Mouse (Mus musculus): Measurements from ENCODE around the gene Spc25. TPM values are rescaled to one million over a fixed set of nuclear protein-coding genes. Genes with fewer than 3 reads are reported as not detected.

Spc25 gene
- polyA plus RNA-seq, 1 experiment from 2014 or later, result 173 TPM

DNA sequence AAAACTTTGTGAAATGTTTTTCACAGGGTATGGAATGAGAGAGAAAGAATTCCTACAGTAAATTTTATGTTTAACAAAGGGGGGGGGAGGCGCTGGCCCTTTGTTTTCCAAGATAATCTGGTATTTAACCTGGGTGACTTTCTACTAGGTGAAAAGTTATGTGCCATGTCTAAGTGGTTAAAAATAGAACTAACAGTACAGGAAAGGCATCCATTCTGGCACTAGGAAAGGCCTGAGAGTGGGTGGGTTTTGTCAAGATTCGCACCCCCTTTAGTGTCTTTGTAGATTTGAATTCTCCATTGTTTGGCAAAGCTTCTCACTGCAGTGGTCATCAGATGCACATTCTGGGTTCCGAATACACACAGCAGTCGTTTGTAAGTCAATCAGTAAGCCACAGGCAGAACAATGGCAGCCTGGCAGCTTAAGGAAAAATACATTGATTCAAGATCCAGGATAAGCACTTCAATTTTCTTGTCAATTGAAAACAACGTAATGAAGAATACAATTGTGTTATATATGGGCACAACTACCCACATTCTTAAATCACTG, 15.9 kb upstream of the Spc25 start:
- no peaks in the 10 kb centered on the region for H3K27me3 ChIP-seq
- H3K4me3 ChIP-seq, result no peak overlapping the region
- no peak for ATAC-seq (ENCODE audit: insufficient number of reproducible peaks, insufficient read depth, low FRiP score, low TSS enrichment, low read depth)
- H3K9ac ChIP-seq, result no peak overlapping the region
- no peaks in the 10 kb centered on the region for H3K4me1 ChIP-seq
- H3K9me3 ChIP-seq, result no peaks in the 10 kb centered on the region
- no peak overlapping the region for H3K4me2 ChIP-seq
- 48% methylated on average over 5 of the region's 5 CpGs for WGBS
- H3K36me3 ChIP-seq, result no peaks in the 10 kb centered on the region
- no peak overlapping the region for H3K27ac ChIP-seq

DNA sequence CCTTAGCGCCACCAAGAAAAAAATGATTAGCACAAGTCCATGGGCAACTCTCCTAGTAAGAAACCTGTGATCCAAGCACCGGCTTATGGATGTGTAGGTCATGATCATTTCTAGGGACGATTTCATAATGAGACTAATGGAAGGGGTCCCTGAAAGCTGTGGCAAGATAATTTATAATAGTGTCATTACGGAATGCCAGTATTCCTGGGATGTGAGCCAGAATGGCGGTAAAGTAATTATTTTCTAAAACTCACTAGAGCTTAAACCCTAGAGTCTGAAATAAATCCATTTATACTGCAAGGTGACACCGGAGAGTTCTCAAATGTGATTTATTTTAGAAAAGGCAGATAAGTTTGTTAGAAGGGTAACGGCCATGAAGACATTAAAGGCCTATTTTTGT, 9.2 kb upstream of the Spc25 start:
- H3K27ac ChIP-seq, result no peak overlapping the region; the same call in 1 of the 2 replicates
- 71% methylated on average over 7 of the region's 7 CpGs for WGBS
- ATAC-seq (ENCODE audit: insufficient number of reproducible peaks, insufficient read depth, low FRiP score, low TSS enrichment, low read depth), result no peak

DNA sequence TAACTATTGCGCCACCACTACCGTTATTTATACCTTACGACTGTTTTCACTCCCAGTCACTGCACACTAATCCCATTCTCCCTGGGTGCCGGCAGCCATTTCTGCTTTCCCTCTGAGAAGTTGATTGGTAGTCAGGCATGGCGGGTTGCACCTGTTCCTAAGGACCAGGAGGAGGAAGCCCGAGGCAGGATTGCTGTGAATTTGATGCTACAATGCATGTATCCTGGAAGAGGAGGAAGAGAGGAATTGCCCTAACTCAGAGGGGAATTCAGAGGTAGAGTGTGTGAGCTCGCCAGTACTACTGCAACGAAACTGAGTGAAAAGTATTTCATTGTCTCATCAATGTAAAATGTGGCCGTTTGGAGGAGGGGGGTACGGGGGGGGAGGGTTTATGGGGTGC, 6.7 kb upstream of the Spc25 start:
- H3K4me1 ChIP-seq, result no peaks in the 10 kb centered on the region
- H3K27ac ChIP-seq, result no peak overlapping the region
- H3K4me2 ChIP-seq, result no peak overlapping the region
- no peaks in the 10 kb centered on the region for H3K9me3 ChIP-seq
- WGBS, result 68% methylated on average over 10 of the region's 10 CpGs
- H3K4me3 ChIP-seq, result no peak overlapping the region
- H3K36me3 ChIP-seq, result no peaks in the 10 kb centered on the region
- H3K27me3 ChIP-seq, result no peaks in the 10 kb centered on the region
- no peak overlapping the region for H3K9ac ChIP-seq
- ATAC-seq (ENCODE audit: insufficient number of reproducible peaks, insufficient read depth, low FRiP score, low TSS enrichment, low read depth), result no peak

More for the DNA sequence above, 9.2 kb upstream of the Spc25 start:
- H3K9ac ChIP-seq, result no peak overlapping the region
- H3K4me3 ChIP-seq, result no peak overlapping the region
- H3K27me3 ChIP-seq, result no peaks in the 10 kb centered on the region
- H3K36me3 ChIP-seq, result no peaks in the 10 kb centered on the region
- no peaks in the 10 kb centered on the region for H3K9me3 ChIP-seq
- H3K4me1 ChIP-seq, result no peaks in the 10 kb centered on the region
- H3K4me2 ChIP-seq, result no peak overlapping the region

DNA sequence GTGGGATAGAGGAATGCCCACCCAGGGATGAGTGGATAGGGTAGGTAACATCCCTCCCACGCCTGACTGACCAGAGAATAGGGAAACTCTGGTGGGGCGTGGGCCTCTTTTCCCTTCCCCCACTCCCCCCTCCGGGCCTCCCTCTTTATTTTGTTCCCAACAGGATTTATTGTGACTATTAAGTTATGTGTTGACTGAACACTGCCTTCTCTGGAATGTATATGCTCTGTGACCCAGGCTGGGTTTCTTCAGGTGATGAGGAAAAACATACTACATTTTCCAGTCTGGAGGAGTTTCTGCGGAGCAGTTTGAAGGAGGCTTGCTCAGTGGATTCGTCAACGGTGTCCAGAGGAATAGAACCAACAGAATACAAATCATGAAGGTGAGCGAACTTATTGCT, 4.8 kb upstream of the Spc25 start, which contains the start of gene G6pc2:
Gene G6pc2 (plus strand): TSS at position 301 of the 400 bp plus-strand sequence.
- Histone ChIP-seq H3K36me3 (no peaks in the 10 kb centered on the region), H3K9me3 (no peaks in the 10 kb centered on the region), H3K4me3 (no peak within 1 kb of the TSS), H3K27me3 (no peaks in the 10 kb centered on the region), H3K27ac (no peak within 1 kb of the TSS), H3K9ac (no peak within 1 kb of the TSS), H3K4me2 (no peak within 1 kb of the TSS), H3K4me1 (no peaks in the 10 kb centered on the region)
- ATAC-seq (ENCODE audit: insufficient number of reproducible peaks, insufficient read depth, low FRiP score, low TSS enrichment, low read depth), result no peak
- 79% methylated on average over 7 of the region's 7 CpGs for WGBS

DNA sequence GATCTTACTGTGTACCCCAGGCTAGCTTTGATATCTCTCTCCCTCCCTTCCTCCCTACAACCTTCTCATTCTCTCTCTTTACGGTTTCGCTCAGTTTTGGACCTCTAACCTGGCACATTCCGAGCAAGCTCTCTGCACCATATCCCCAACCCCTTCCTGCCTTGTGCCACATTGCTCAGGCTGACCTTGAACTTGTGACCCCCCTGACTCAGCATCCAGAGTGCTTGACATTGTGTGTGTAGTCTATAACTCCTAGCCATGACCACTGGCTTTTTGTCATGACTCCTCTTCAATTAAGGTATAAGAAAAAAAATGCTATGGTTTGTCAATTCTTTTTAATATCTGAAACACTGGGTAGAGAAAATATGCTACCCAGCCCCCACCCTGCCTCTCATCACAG, 3.7 kb upstream of the Spc25 start:
- Histone ChIP-seq H3K27me3 (no peaks in the 10 kb centered on the region), H3K9me3 (no peaks in the 10 kb centered on the region), H3K9ac (no peak overlapping the region), H3K27ac (no peak overlapping the region), H3K36me3 (no peaks in the 10 kb centered on the region), H3K4me3 (no peak overlapping the region), H3K4me1 (peaks cover 8% of the 10 kb centered on the region), H3K4me2 (no peak overlapping the region)
- WGBS, result 84% methylated on average over 3 of the region's 3 CpGs
- no peak for ATAC-seq (ENCODE audit: insufficient number of reproducible peaks, insufficient read depth, low FRiP score, low TSS enrichment, low read depth)

DNA sequence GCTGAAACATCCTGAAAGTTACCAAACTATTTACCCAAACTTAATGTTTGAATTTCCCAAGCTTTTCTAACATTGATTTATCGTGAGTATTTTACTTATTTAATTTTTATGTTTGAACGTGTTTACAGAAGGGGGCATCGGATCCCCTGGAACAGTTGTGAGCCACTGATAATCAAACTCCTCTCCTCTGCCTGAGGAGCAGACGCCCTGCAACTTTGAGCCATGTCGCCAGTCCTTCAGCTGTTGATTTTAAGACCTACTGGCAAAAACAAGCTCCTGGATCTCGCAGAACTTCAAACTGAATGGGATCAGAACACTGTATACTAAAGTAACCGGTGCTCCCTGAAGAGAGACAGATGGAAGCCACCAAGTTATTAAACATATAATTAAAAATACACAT, 529 bp upstream of the Spc25 start:
- Histone ChIP-seq H3K9ac (no peak overlapping the region), H3K27ac (no peak overlapping the region), H3K4me1 (peaks cover 12% of the 10 kb centered on the region), H3K9me3 (no peaks in the 10 kb centered on the region), H3K4me2 (peak overlapping the region; percentile 70), H3K27me3 (no peaks in the 10 kb centered on the region), H3K36me3 (peaks cover 10% of the 10 kb centered on the region), H3K4me3 (peak overlapping the region; percentile 88)
- WGBS, result 23% methylated on average over 7 of the region's 7 CpGs
- ATAC-seq (ENCODE audit: insufficient number of reproducible peaks, insufficient read depth, low FRiP score, low TSS enrichment, low read depth), result no peak

DNA sequence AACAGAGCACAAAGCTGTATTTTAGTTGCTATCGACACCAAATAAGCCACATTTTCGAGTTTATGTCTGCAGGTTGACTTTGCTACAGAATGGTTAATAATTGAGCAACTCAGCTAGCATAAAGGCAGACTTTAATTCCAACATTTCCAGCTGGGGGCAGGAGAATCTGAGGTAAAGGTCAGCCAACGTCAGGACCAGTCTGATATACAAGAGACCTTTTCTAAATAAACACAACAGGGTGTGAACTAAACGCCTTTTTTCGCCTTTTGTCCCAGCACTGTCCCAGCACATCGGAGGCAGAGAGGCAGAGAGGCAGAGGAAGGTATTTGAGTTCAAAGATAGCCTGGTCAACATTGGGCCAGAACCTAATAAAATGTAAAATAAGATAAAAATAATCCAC, 809 bp downstream of the Spc25 start:
- no peak for ATAC-seq (ENCODE audit: insufficient number of reproducible peaks, insufficient read depth, low FRiP score, low TSS enrichment, low read depth)
- 25% methylated on average over 6 of the region's 6 CpGs for WGBS
- Histone ChIP-seq H3K9ac (peak overlapping the region; percentile 87), H3K27ac (no peak overlapping the region), H3K9me3 (no peaks in the 10 kb centered on the region), H3K4me1 (peaks cover 12% of the 10 kb centered on the region), H3K4me3 (peak overlapping the region; percentile 88), H3K27me3 (no peaks in the 10 kb centered on the region), H3K36me3 (peaks cover 18% of the 10 kb centered on the region), H3K4me2 (peak overlapping the region; percentile 70)

DNA sequence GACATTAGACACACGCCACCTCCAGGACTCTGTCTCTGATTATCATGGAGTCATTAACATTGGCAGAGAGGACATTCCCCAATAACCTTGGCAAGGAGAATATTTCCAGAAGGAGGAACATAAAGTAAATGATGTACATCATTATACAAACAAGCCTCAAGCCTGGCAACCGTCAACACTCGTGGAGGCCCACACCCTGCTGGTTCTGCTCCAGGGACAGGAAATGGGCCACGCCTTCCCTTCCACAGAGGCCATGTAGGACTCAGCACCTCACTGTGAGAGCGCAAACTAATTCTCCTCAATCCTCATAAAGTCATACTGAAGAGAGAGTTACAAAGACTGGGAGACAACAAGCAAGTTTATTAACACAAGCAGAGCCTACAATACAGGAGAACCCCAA, 12.4 kb downstream of the Spc25 start:
- H3K27me3 ChIP-seq, result no peaks in the 10 kb centered on the region
- WGBS, result 90% methylated on average over 5 of the region's 5 CpGs
- H3K36me3 ChIP-seq, result peaks cover 38% of the 10 kb centered on the region
- ATAC-seq (ENCODE audit: insufficient number of reproducible peaks, insufficient read depth, low FRiP score, low TSS enrichment, low read depth), result no peak
- H3K27ac ChIP-seq, result no peak overlapping the region
- peaks cover 3% of the 10 kb centered on the region; the same call in 1 of the 2 replicates for H3K9me3 ChIP-seq
- H3K4me2 ChIP-seq, result no peak overlapping the region
- no peak overlapping the region for H3K4me3 ChIP-seq
- H3K4me1 ChIP-seq, result no peaks in the 10 kb centered on the region
- H3K9ac ChIP-seq, result no peak overlapping the region

DNA sequence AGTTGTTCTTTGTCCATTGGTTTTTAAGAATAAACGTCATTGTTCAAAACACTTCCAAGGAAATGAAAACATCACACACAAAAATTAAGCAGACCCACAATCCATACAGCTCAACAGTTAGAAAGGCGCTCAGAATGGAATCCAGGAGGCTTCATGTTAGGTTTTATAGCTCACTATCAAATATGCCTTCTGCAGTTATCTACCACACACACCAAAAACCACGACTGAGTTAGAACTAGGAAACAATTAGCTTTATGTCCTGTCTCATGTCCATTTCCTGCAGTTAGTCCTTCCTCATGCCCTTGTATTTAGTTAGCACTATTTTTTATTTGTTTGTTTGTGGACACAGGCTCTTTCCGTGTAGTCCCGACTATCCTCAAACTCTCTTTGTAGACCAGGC, 14.9 kb downstream of the Spc25 start:
- no peak overlapping the region for H3K9ac ChIP-seq
- H3K27me3 ChIP-seq, result no peaks in the 10 kb centered on the region
- WGBS, result 89% methylated on average over 5 of the region's 5 CpGs
- no peak for ATAC-seq (ENCODE audit: insufficient number of reproducible peaks, insufficient read depth, low FRiP score, low TSS enrichment, low read depth)
- H3K4me2 ChIP-seq, result no peak overlapping the region
- H3K27ac ChIP-seq, result no peak overlapping the region
- peaks cover 29% of the 10 kb centered on the region for H3K36me3 ChIP-seq
- no peaks in the 10 kb centered on the region for H3K4me1 ChIP-seq
- no peak overlapping the region for H3K4me3 ChIP-seq
- peaks cover 3% of the 10 kb centered on the region; the same call in 1 of the 2 replicates for H3K9me3 ChIP-seq

DNA sequence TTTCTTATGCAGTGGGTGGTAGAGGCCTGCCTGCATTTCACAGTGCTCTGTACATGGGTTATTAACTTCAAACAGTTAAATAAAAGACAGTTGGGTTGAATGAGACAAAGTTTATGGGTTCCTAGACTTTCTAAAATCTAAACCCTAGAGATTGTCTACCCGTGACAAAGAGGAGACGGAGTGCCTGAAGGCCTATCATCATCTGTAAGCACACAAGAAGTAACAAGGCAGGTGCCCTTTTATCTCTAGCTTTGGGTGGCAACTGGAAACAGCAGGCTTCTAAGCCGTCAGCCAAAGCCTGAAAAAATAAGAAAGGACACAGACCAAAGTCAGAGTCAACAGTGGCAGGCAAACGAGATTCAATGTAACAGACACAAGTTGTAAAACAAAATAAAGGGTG, 16.8 kb downstream of the Spc25 start:
- Histone ChIP-seq H3K9me3 (peaks cover 3% of the 10 kb centered on the region; the same call in 1 of the 2 replicates), H3K4me1 (no peaks in the 10 kb centered on the region), H3K4me3 (no peak overlapping the region), H3K4me2 (no peak overlapping the region), H3K27me3 (no peaks in the 10 kb centered on the region), H3K9ac (no peak overlapping the region), H3K27ac (no peak overlapping the region), H3K36me3 (peaks cover 14% of the 10 kb centered on the region)
- ATAC-seq (ENCODE audit: insufficient number of reproducible peaks, insufficient read depth, low FRiP score, low TSS enrichment, low read depth), result no peak
- WGBS, result 71% methylated on average over 4 of the region's 4 CpGs

DNA sequence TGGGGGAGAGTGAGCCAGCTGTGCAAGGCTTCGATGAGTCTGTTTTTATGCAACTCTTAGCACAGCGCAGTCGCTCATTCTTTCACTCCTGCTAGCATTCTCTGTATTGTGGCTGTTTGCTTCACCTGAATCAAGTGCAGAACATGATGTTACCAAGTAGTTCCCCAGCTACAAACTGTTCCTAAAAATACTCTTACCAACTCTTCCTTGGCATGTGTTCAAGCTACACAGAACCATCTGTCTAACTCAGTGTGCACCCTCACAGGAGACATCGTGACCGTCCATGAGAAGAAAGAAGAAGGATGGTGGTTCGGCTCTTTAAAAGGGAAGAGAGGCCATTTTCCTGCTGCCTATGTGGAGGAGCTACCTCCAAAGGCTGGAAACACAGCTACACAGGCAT, 17.3 kb downstream of the Spc25 start:
- H3K4me3 ChIP-seq, result no peak overlapping the region
- no peaks in the 10 kb centered on the region for H3K4me1 ChIP-seq
- H3K27ac ChIP-seq, result no peak overlapping the region
- H3K27me3 ChIP-seq, result no peaks in the 10 kb centered on the region
- ATAC-seq (ENCODE audit: insufficient number of reproducible peaks, insufficient read depth, low FRiP score, low TSS enrichment, low read depth), result no peak
- H3K36me3 ChIP-seq, result peaks cover 9% of the 10 kb centered on the region
- no peak overlapping the region for H3K9ac ChIP-seq
- WGBS, result 93% methylated on average over 6 of the region's 6 CpGs
- H3K4me2 ChIP-seq, result no peak overlapping the region
- H3K9me3 ChIP-seq, result peaks cover 3% of the 10 kb centered on the region; the same call in 1 of the 2 replicates

DNA sequence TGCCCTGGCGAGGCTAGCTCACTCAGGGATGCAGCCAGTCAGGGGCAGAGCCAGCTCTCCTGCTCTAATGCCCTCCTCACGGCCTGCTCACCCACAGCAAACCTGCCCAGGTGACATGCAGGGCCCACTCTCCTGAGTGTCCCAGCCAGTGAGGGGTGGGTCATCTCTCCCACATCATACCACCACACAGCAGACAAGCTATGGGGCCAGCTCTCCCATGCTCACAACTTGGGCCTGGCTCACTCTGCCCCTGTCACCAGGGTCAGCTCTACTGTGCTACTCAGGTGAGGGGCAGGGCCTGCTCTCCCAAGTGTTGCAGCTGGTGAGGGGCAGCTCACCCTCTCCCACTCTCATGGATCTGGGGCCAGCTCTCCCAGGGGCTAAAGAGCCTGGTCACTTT, 18.0 kb downstream of the Spc25 start:
- Histone ChIP-seq H3K27ac (no peak overlapping the region), H3K27me3 (no peaks in the 10 kb centered on the region), H3K4me1 (no peaks in the 10 kb centered on the region), H3K36me3 (peaks cover 1% of the 10 kb centered on the region), H3K9me3 (no peaks in the 10 kb centered on the region), H3K4me2 (no peak overlapping the region), H3K9ac (no peak overlapping the region), H3K4me3 (no peak overlapping the region)
- WGBS, result 87% methylated on average over 2 of the region's 2 CpGs
- no peak for ATAC-seq (ENCODE audit: insufficient number of reproducible peaks, insufficient read depth, low FRiP score, low TSS enrichment, low read depth)

Data from embryonic facial prominence, embryonic 13.5 days (tissue).